Comparison of ENCODE assay signal across 9 mouse cellular contexts in genomic region chr4:134749301-134750030, GRCm38 (mm10). TPM values are rescaled to one million over a fixed set of nuclear protein-coding genes. Genes with fewer than 3 reads are reported as not detected.
DNase-seq lines count a peak whose midpoint lies in the region; ATAC-seq and TF ChIP-seq lines count a peak whose summit lies in the region.
"Had no signal": no experiment of that assay in that cellular context is flagged by ENCODE, and none has a peak within 500 bp of the region (broad histone marks: within the 10 kb centered on the region; RNA-seq: fewer than 3 reads in every experiment).

No protein-coding gene starts in this region.

- intact Hi-C loops in left cerebral cortex, adult 2 months (cut with DNase I): loop anchor here (5.0 kb wide), 1 partner anchor 122 kb away; no protein-coding TSS in a partner anchor
- intact Hi-C loops in left cerebral cortex, postnatal 25 days (cut with DNase I): no loop called here
- intact Hi-C loops in left cerebral cortex, postnatal 10 days (cut with DNase I): no loop called here

- H3K4me3 ChIP-seq in left cerebral cortex, adult 2 months: no peak overlapping the region
- no peak overlapping the region for H3K4me3 ChIP-seq in intestine, embryonic 15.5 days (replicated peaks)
- H3K4me3 ChIP-seq: erythroblast, embryonic 14.5 days had no signal

- peaks cover 18% of the 10 kb centered on the region for H3K4me1 ChIP-seq in intestine, embryonic 15.5 days (replicated peaks)

- no peak for DNase-seq in left cerebral cortex, adult 2 months (ENCODE audit: extremely low spot score in 1 of 2, low spot score in 2 of 2)
- DNase-seq in left cerebral cortex, postnatal 25 days (ENCODE audit: low spot score in 2 of 2): no peak
- peak; percentile 55 for DNase-seq in T-cell, adult 2 months (ENCODE audit: low spot score)
- peak; percentile 75 for DNase-seq in splenic B cell, adult 2 months (ENCODE audit: low read depth, low spot score)
- no peak for DNase-seq in left cerebral cortex, postnatal 10 days (ENCODE audit: extremely low spot score in 1 of 2, low spot score in 2 of 2)
- no peak for DNase-seq in ovary, postnatal 10 days (ENCODE audit: low spot score)
- DNase-seq in right cerebral cortex, postnatal 10 days (ENCODE audit: low spot score in 2 of 2): no peak

- no peaks in the 10 kb centered on the region for H3K27me3 ChIP-seq in intestine, embryonic 15.5 days (replicated peaks)
- H3K27me3 ChIP-seq in splenic B cell, adult 2 months (ENCODE audit: control insufficient read depth, insufficient read depth, low read length, poor library complexity, severe bottlenecking): no peaks in the 10 kb centered on the region

- WGBS in intestine, embryonic 15.5 days: 69% methylated on average over 21 of the region's 21 CpGs

- H3K9ac ChIP-seq in intestine, embryonic 15.5 days: no peak overlapping the region

- ATAC-seq in intestine, embryonic 15.5 days: peak; percentile 32

- peaks cover 12% of the 10 kb centered on the region; the same call in 1 of the 2 replicates for H3K36me3 ChIP-seq in intestine, embryonic 15.5 days
- no peaks in the 10 kb centered on the region; the same call in 1 of the 2 replicates for H3K36me3 ChIP-seq in splenic B cell, adult 2 months (ENCODE audit: control insufficient read depth, insufficient read depth, low read length, poor library complexity, severe bottlenecking)

- peak; percentile 44 for TF ChIP-seq CTCF in left cerebral cortex, adult 2 months (IDR thresholded peaks at IDR 0.05)

- H3K27ac ChIP-seq in left cerebral cortex, adult 2 months: no peak overlapping the region
- no peak overlapping the region for H3K27ac ChIP-seq in intestine, embryonic 15.5 days

- H3K9me3 ChIP-seq in intestine, embryonic 15.5 days: no peaks in the 10 kb centered on the region

- no peak overlapping the region for H3K4me2 ChIP-seq in intestine, embryonic 15.5 days (replicated peaks)

RNA-seq across cellular contexts. Expression of gene Ldlrap1, which starts 18.4 kb away (rescaled TPM):
- 1 to 10 TPM; 3.4 to 3.7 TPM for total RNA-seq in left cerebral cortex, adult 2 months (2021)
- total RNA-seq in left cerebral cortex, postnatal 25 days (2021): 1 to 10 TPM; 2.7 TPM
- 15.9 and 18.6 TPM in 2 replicates for polyA plus RNA-seq in intestine, embryonic 15.5 days (2015; fragmentation: Nextera tagmentation; extraction: Ambion mirVana)
- 1 to 10 TPM; 2.4 to 3.4 TPM for total RNA-seq in left cerebral cortex, postnatal 10 days (2021)

RNA-seq across cellular contexts. Expression of gene Man1c1, which starts 45.4 kb away (rescaled TPM):
- 10 to 100 TPM; 43.1 to 43.6 TPM for total RNA-seq in left cerebral cortex, adult 2 months (2021)
- 10 to 100 TPM; 42.3 to 42.7 TPM for total RNA-seq in left cerebral cortex, postnatal 25 days (2021)
- polyA plus RNA-seq in intestine, embryonic 15.5 days (2015; fragmentation: Nextera tagmentation; extraction: Ambion mirVana): 3.0 TPM in 2 replicates
- 10 to 100 TPM; 19.9 to 20.1 TPM for total RNA-seq in left cerebral cortex, postnatal 10 days (2021)

Comparison
In these comparisons a context has a peak if more than half of its experiments do, and no peak if none do; other contexts are left out.
1. DNase-seq: peak in T-cell, adult 2 months (single experiment) and splenic B cell, adult 2 months (single experiment); none in left cerebral cortex, adult 2 months (0 of 2), left cerebral cortex, postnatal 25 days (0 of 2), left cerebral cortex, postnatal 10 days (0 of 2), ovary, postnatal 10 days (single experiment) and right cerebral cortex, postnatal 10 days (0 of 2).